Mouse (Mus musculus) left cerebral cortex, postnatal 14 days (tissue): Measurements from ENCODE around the gene Diaph2. TPM values are rescaled to one million over a fixed set of nuclear protein-coding genes. Genes with fewer than 3 reads are reported as not detected.

Source experiments
- DNase-seq, 2 experiments: peaks; one replicate each; pipeline ENCODE4 v3.0.0; 2021 to 2022; ENCODE audit warnings: low spot score in 2 of 2, mixed read lengths in 1 of 2
- intact Hi-C: fragments of 180-260 bp; cut with DNase I; formaldehyde crosslinking; loops from one replicate; pipeline ENCODE4 v1.15.1; 2025
- total RNA-seq, 2 experiments: library from RNA; stranded (reverse); gene quantifications; 2 replicates each; pipeline ENCODE4 v1.2.3; 2021

Diaph2 gene
- total RNA-seq, 2 experiments from 2014 or later, result 16.8 to 19.2 TPM

DNA sequence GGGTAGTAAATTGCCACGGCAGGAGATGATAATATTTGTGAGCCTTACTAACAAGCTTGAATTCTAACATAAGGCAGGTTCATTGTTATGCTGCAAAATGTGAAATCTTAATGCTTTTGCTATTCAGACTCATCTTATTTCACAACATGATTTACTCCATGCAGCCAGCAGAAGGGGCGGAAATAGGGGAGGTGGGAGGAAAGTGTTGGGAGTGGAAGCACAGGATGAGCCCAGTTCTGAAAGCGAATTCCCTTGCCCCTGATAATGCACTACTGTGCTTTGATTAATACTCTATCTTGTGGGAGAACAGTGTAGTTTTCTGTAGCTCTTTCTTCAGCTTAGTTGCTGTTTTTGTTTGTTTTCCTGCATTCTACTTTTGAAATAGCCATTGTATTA is 753.9 kb downstream of the Diaph2 start:
- intact Hi-C loops, result no loop called here
- no peak for DNase-seq

DNA sequence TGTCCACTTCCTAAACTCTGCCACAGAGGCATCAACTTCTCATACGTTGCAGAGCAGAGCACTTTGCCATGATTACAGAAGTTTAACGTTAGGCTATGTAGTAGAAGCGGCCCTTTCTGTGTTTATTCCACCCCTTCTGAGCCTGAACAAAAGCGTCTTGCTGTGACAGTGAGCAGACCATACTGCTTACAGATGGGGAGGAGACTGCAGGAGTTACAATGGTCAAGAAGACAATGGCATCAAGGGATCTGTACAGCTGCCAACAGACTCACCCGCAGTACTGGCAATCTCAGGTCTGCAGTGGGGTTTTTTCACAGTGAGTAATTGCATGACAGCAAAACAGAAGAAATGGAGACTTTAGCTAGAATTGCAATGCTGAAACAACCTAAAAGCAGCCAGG is 756.1 kb downstream of the Diaph2 start:
- intact Hi-C loops, result no loop called here
- DNase-seq, result no peak
